Comparison of ENCODE assay signal across 9 mouse cellular contexts in genomic region chr5:108714149-108714548, GRCm38 (mm10). TPM values are rescaled to one million over a fixed set of nuclear protein-coding genes. Genes with fewer than 3 reads are reported as not detected.
DNase-seq lines count a peak whose midpoint lies in the region; ATAC-seq and TF ChIP-seq lines count a peak whose summit lies in the region.
"Had no signal": no experiment of that assay in that cellular context is flagged by ENCODE, and none has a peak within 500 bp of the region (broad histone marks: within the 10 kb centered on the region; RNA-seq: fewer than 3 reads in every experiment).

No protein-coding gene starts in this region.

- H3K9ac ChIP-seq in forebrain, embryonic 15.5 days (replicated peaks), result no peak overlapping the region
- H3K9ac ChIP-seq in stomach, embryonic 16.5 days (ENCODE audit: low read length), result no peak overlapping the region; the same call in 1 of the 2 replicates
- H3K9ac ChIP-seq: midbrain, embryonic 12.5 days had no signal

- peak; percentile 23 to 56 for DNase-seq in kidney, postnatal 25 days
- DNase-seq in kidney, adult 8-10 months, result no peak
- DNase-seq in brain, embryonic 14.5 days (ENCODE audit: low read depth), result peak; percentile 54
- DNase-seq in layer of hippocampus, postnatal 10 days (ENCODE audit: low spot score in 2 of 2), result peak; percentile 43 to 67
- no peak for DNase-seq in retina, embryonic 14.5 days (ENCODE audit: low spot score)

- peaks cover 6% of the 10 kb centered on the region; the same call in 1 of the 2 replicates for H3K4me1 ChIP-seq in forebrain, embryonic 15.5 days
- H3K4me1 ChIP-seq in stomach, embryonic 16.5 days (ENCODE audit: control insufficient read depth, insufficient read depth, low read length), result no peaks in the 10 kb centered on the region

- H3K27me3 ChIP-seq in forebrain, embryonic 15.5 days, result no peaks in the 10 kb centered on the region
- no peaks in the 10 kb centered on the region for H3K27me3 ChIP-seq in stomach, embryonic 16.5 days (ENCODE audit: control insufficient read depth, insufficient read depth, low read length)
- H3K27me3 ChIP-seq: midbrain, embryonic 12.5 days had no signal

- H3K4me2 ChIP-seq in forebrain, embryonic 15.5 days (replicated peaks), result no peak overlapping the region
- H3K4me2 ChIP-seq in stomach, embryonic 16.5 days (ENCODE audit: low read depth, low read length), result no peak overlapping the region
- H3K4me2 ChIP-seq: midbrain, embryonic 12.5 days had no signal

- no peaks in the 10 kb centered on the region for H3K9me3 ChIP-seq in forebrain, embryonic 15.5 days
- no peaks in the 10 kb centered on the region for H3K9me3 ChIP-seq in stomach, embryonic 16.5 days (replicated peaks; ENCODE audit: control insufficient read depth, low read length)
- H3K9me3 ChIP-seq: midbrain, embryonic 12.5 days had no signal

- 49% methylated on average over 6 of the region's 6 CpGs for WGBS in forebrain, embryonic 15.5 days
- WGBS in stomach, embryonic 16.5 days, result 50% methylated on average over 6 of the region's 6 CpGs

- no peak overlapping the region for H3K27ac ChIP-seq in forebrain, embryonic 15.5 days (replicated peaks)
- H3K27ac ChIP-seq in stomach, embryonic 16.5 days (ENCODE audit: low read length), result no peak overlapping the region
- H3K27ac ChIP-seq: midbrain, embryonic 12.5 days had no signal

- peak; percentile 76 for ATAC-seq in forebrain, embryonic 15.5 days (replicated peaks)
- peak; percentile 51; the same call in 1 of the 2 replicates for ATAC-seq in stomach, embryonic 16.5 days (ENCODE audit: insufficient read depth, low FRiP score)
- no peak for ATAC-seq in megakaryocyte progenitor cell, adult 5-6 weeks (replicated peaks; ENCODE audit: poor library complexity)

- H3K4me3 ChIP-seq in forebrain, embryonic 15.5 days, result no peak overlapping the region
- H3K4me3 ChIP-seq in stomach, embryonic 16.5 days (replicated peaks; ENCODE audit: low read length), result no peak overlapping the region
- H3K4me3 ChIP-seq: midbrain, embryonic 12.5 days had no signal

- no peaks in the 10 kb centered on the region for H3K36me3 ChIP-seq in forebrain, embryonic 15.5 days
- H3K36me3 ChIP-seq in stomach, embryonic 16.5 days (ENCODE audit: control insufficient read depth, insufficient read depth, low read length), result no peaks in the 10 kb centered on the region
- H3K36me3 ChIP-seq: midbrain, embryonic 12.5 days had no signal

- no peak for TF ChIP-seq POLR2A in brain, embryonic 14.5 days (IDR thresholded peaks at IDR 0.05; ENCODE audit: borderline replicate concordance, extremely low read depth, insufficient read depth, insufficient read length, poor library complexity, severe bottlenecking)

- no peak for TF ChIP-seq CTCF in brain, embryonic 14.5 days (IDR thresholded peaks at IDR 0.05; ENCODE audit: borderline replicate concordance, extremely low read depth, insufficient read depth, insufficient read length)

RNA-seq across cellular contexts. Expression of gene Fgfrl1, which starts 22.0 kb away (rescaled TPM):
- polyA plus RNA-seq in brain, embryonic 14.5 days (2012; rRNA removed), result 18.1 and 25.8 TPM in 2 replicates
- polyA plus RNA-seq in forebrain, embryonic 15.5 days (2015; fragmentation: Nextera tagmentation; extraction: Ambion mirVana), result 9.4 and 10.1 TPM in 2 replicates
- 10 to 100 TPM; 18.5 to 22.5 TPM for total RNA-seq in layer of hippocampus, postnatal 10 days (2021)
- polyA plus RNA-seq in stomach, embryonic 16.5 days (2015; fragmentation: Nextera tagmentation; extraction: Ambion mirVana), result 7.8 and 11.7 TPM in 2 replicates
- total RNA-seq in megakaryocyte progenitor cell, adult 5-6 weeks (2015), result 1.7 TPM in 2 replicates
- total RNA-seq in megakaryocyte progenitor cell, adult 5-6 weeks (2017), result 2.3 and 2.7 TPM in 2 replicates

RNA-seq across cellular contexts. Expression of gene Slc26a1, which starts 38.8 kb away (rescaled TPM):
- 4.0 and 4.5 TPM in 2 replicates for polyA plus RNA-seq in brain, embryonic 14.5 days (2012; rRNA removed)
- polyA plus RNA-seq in forebrain, embryonic 15.5 days (2015; fragmentation: Nextera tagmentation; extraction: Ambion mirVana), result 1.8 and 1.9 TPM in 2 replicates
- 1 to 10 TPM; 2.6 to 3.2 TPM for total RNA-seq in layer of hippocampus, postnatal 10 days (2021)
- 1.8 and 3.0 TPM in 2 replicates for polyA plus RNA-seq in stomach, embryonic 16.5 days (2015; fragmentation: Nextera tagmentation; extraction: Ambion mirVana)
- 2.0 and 2.1 TPM in 2 replicates for total RNA-seq in megakaryocyte progenitor cell, adult 5-6 weeks (2015)
- 0.75 and 1.5 TPM in 2 replicates for total RNA-seq in megakaryocyte progenitor cell, adult 5-6 weeks (2017)

RNA-seq across cellular contexts. Expression of gene Dgkq, which starts 44.7 kb away (rescaled TPM):
- 63.9 and 67.7 TPM in 2 replicates for polyA plus RNA-seq in brain, embryonic 14.5 days (2012; rRNA removed)
- 23.6 and 24.4 TPM in 2 replicates for polyA plus RNA-seq in forebrain, embryonic 15.5 days (2015; fragmentation: Nextera tagmentation; extraction: Ambion mirVana)
- total RNA-seq in layer of hippocampus, postnatal 10 days (2021), result 10 to 100 TPM; 56.4 to 61.2 TPM
- 10.7 and 14.5 TPM in 2 replicates for polyA plus RNA-seq in stomach, embryonic 16.5 days (2015; fragmentation: Nextera tagmentation; extraction: Ambion mirVana)
- total RNA-seq in megakaryocyte progenitor cell, adult 5-6 weeks (2015), result 4.2 and 4.8 TPM in 2 replicates
- total RNA-seq in megakaryocyte progenitor cell, adult 5-6 weeks (2017), result 4.2 and 8.2 TPM in 2 replicates

RNA-seq across cellular contexts. Expression of gene Idua, which starts 54.0 kb away (rescaled TPM):
- polyA plus RNA-seq in brain, embryonic 14.5 days (2012; rRNA removed), result 16.3 and 17.6 TPM in 2 replicates
- 9.9 and 10.9 TPM in 2 replicates for polyA plus RNA-seq in forebrain, embryonic 15.5 days (2015; fragmentation: Nextera tagmentation; extraction: Ambion mirVana)
- 1 to 10 TPM; 8.6 to 9.4 TPM for total RNA-seq in layer of hippocampus, postnatal 10 days (2021)
- polyA plus RNA-seq in stomach, embryonic 16.5 days (2015; fragmentation: Nextera tagmentation; extraction: Ambion mirVana), result 13.5 and 15.2 TPM in 2 replicates
- 15.6 and 18.5 TPM in 2 replicates for total RNA-seq in megakaryocyte progenitor cell, adult 5-6 weeks (2015)
- 3.1 and 7.3 TPM in 2 replicates for total RNA-seq in megakaryocyte progenitor cell, adult 5-6 weeks (2017)

Comparison
In these comparisons a context has a peak if more than half of its experiments do, and no peak if none do; other contexts are left out.
1. DNase-seq: peak in kidney, postnatal 25 days (2 of 2), brain, embryonic 14.5 days (single experiment) and layer of hippocampus, postnatal 10 days (2 of 2); none in kidney, adult 8-10 months (0 of 2) and retina, embryonic 14.5 days (single experiment).